Mouse (Mus musculus) cerebellum, postnatal 14 days (tissue): Measurements from ENCODE around the gene Lrfn4.
A peak's percentile ranks its signal among the peaks of the same experiment; 100 is the strongest.
"Not testable (repeated sequence)": the region's sequence is repeated elsewhere in the genome, so short reads cannot be mapped to it uniquely, and the experiment has no call there.

Source experiments
- DNase-seq, 2 experiments: peaks; one replicate each; pipeline ENCODE4 v3.0.0; 2021; ENCODE audit warnings: mixed read lengths in 2 of 2

The Lrfn4 gene

GRCm38 (mm10) chr19:4610109-4610508, 5.4 kb downstream of the Lrfn4 start:
- no peak for DNase-seq

- no peak for DNase-seq
Measured at GRCm38 (mm10) chr19:4608511-4608910, 7.0 kb downstream of the Lrfn4 start.

GRCm38 (mm10) chr19:4607406-4607805, 8.1 kb downstream of the Lrfn4 start:
- DNase-seq = no peak

- DNase-seq = no peak
Measured at GRCm38 (mm10) chr19:4605654-4606053, 9.8 kb downstream of the Lrfn4 start.

GRCm38 (mm10) chr19:4603801-4604723, 11.4 kb downstream of the Lrfn4 start:
- peak; percentile 63 to 76 for DNase-seq

GRCm38 (mm10) chr19:4602459-4602858, 13.0 kb downstream of the Lrfn4 start:
- no peak for DNase-seq

- no peak for DNase-seq
Measured at GRCm38 (mm10) chr19:4596071-4596470, 19.4 kb downstream of the Lrfn4 start.

GRCm38 (mm10) chr19:4593792-4594522, 21.5 kb downstream of the Lrfn4 start:
- DNase-seq = no peak

GRCm38 (mm10) chr19:4590025-4590424, 25.4 kb downstream of the Lrfn4 start:
- DNase-seq = no peak

- DNase-seq = peak; percentile 60 to 78
Measured at GRCm38 (mm10) chr19:4589081-4589480, 26.4 kb downstream of the Lrfn4 start.

- DNase-seq = no peak
Measured at GRCm38 (mm10) chr19:4588430-4588829, 27.0 kb downstream of the Lrfn4 start.

- no peak for DNase-seq
Measured at GRCm38 (mm10) chr19:4587426-4587825, 28.0 kb downstream of the Lrfn4 start.

- not testable (repeated sequence) for DNase-seq
Measured at GRCm38 (mm10) chr19:4586783-4587182, 28.7 kb downstream of the Lrfn4 start.

- peak; percentile 21 to 29 for DNase-seq
Measured at GRCm38 (mm10) chr19:4583856-4584255, 31.6 kb downstream of the Lrfn4 start.

- no peak for DNase-seq
Measured at GRCm38 (mm10) chr19:4579296-4579695, 36.2 kb downstream of the Lrfn4 start.

- DNase-seq = peak; percentile 69 to 76
Measured at GRCm38 (mm10) chr19:4578799-4579198, 36.7 kb downstream of the Lrfn4 start.

GRCm38 (mm10) chr19:4573241-4573640, 42.2 kb downstream of the Lrfn4 start:
- DNase-seq = no peak

- no peak for DNase-seq
Measured at GRCm38 (mm10) chr19:4572467-4572866, 43.0 kb downstream of the Lrfn4 start.

- no peak for DNase-seq
Measured at GRCm38 (mm10) chr19:4572061-4572460, 43.4 kb downstream of the Lrfn4 start.

GRCm38 (mm10) chr19:4571658-4572057, 43.8 kb downstream of the Lrfn4 start:
- DNase-seq = peak in 1 of 2 experiments; percentile 20

- DNase-seq = no peak
Measured at GRCm38 (mm10) chr19:4570815-4571214, 44.7 kb downstream of the Lrfn4 start.

- DNase-seq = no peak
Measured at GRCm38 (mm10) chr19:4570237-4570613, 45.2 kb downstream of the Lrfn4 start.

- DNase-seq = peak in 1 of 2 experiments; percentile 30
Measured at GRCm38 (mm10) chr19:4569356-4570236, 45.9 kb downstream of the Lrfn4 start.
